Mouse (Mus musculus) intestine, postnatal 0 days (tissue): ENCODE data around the gene Csrp2. TPM values are rescaled to one million over a fixed set of nuclear protein-coding genes. Genes with fewer than 3 reads are reported as not detected.

Source experiments
- ATAC-seq: fragments of 200-750 bp; cut with Nextera tagmentation; 2 replicates; pipeline ENCODE4 v1.8.0; 2017; ENCODE audit warnings: mild to moderate bottlenecking, moderate TSS enrichment, moderate library complexity
- H3K27ac ChIP-seq: fragments of 300-500 bp; sonication (generic); 2 replicates; pipeline ENCODE4 v1.5.1; 2014; ENCODE audit warnings: mild to moderate bottlenecking, low read depth, low read length, moderate library complexity
- H3K27me3 ChIP-seq: fragments of 300-500 bp; sonication (generic); replicated peaks from 2 replicates; pipeline ENCODE4 v1.6.1; 2014; ENCODE audit warnings: low read length, mixed read lengths; ENCODE audit not compliant: control insufficient read depth, insufficient read depth
- H3K36me3 ChIP-seq: fragments of 300-500 bp; sonication (generic); 2 replicates; pipeline ENCODE4 v1.6.1; 2014; ENCODE audit warnings: mild to moderate bottlenecking, moderate library complexity; ENCODE audit not compliant: control insufficient read depth, insufficient read depth
- H3K4me1 ChIP-seq: fragments of 300-500 bp; sonication (generic); replicated peaks from 2 replicates; pipeline ENCODE4 v1.6.1; 2014; ENCODE audit warnings: antibody characterized with exemption, low read length, mixed read lengths; ENCODE audit not compliant: control insufficient read depth, insufficient read depth
- H3K4me2 ChIP-seq: fragments of 300-500 bp; sonication (generic); replicated peaks from 2 replicates; pipeline ENCODE4 v1.6.1; 2014; ENCODE audit warnings: low read depth, mild to moderate bottlenecking, moderate library complexity
- H3K4me3 ChIP-seq: fragments of 300-500 bp; sonication (generic); 2 replicates; pipeline ENCODE4 v1.5.1; 2014; ENCODE audit warnings: low read depth, low read length
- H3K9ac ChIP-seq: fragments of 300-500 bp; sonication (generic); 2 replicates; pipeline ENCODE4 v1.6.1; 2014; ENCODE audit warnings: mild to moderate bottlenecking, low read depth, low read length
- H3K9me3 ChIP-seq: fragments of 300-500 bp; sonication (generic); 2 replicates; pipeline ENCODE4 v1.6.1; 2016; ENCODE audit warnings: mixed run types; ENCODE audit not compliant: control insufficient read depth
- CTCF ChIP-seq: sonication (generic); IDR thresholded peaks from 2 replicates; pipeline ENCODE4 v1.5.1; 2016; ENCODE audit warnings: low read depth, mild to moderate bottlenecking, control low read depth, antibody characterized with exemption, moderate library complexity
- WGBS: fragments of 180-500 bp; shearing (Covaris S2); extraction: QIAGEN DNeasy Blood & Tissue Kit; methylation state at CpG from one replicate; pipeline ENCODE4 v1.1.7; 2014; 5-methylcytosine and 5-hydroxymethylcytosine counted together
- polyA plus RNA-seq: library from polyadenylated mRNA; unstranded; fragments of >200 nt; fragmentation: Nextera tagmentation; extraction: Ambion mirVana; gene quantifications from 2 replicates; pipeline ENCODE4 v1.2.1, GENCODE M21; 2015

Gene Csrp2
- polyA plus RNA-seq, 1 experiment from 2014 or later: 102 TPM

DNA sequence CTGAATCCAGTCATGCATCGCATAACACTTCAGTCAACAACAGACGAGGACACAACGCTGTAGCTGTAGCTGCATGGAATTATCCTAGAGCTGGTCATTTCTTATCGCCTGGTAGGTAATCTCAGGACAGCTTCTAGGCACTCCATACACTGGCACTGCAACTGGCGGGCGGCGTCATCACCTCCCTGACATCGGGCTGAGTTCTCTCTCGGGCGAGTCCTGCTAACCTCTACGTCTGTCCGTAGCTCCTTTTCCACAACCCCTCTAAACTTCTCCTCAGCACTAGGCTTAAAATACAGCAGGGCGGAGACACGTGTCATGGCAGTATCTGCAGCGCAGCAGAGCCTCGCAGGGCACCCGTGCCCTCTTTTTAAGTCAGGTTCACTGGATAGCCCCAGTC lies 67.1 kb downstream of the Csrp2 start:
- no peak overlapping the region for H3K9ac ChIP-seq
- H3K27me3 ChIP-seq: no peaks in the 10 kb centered on the region
- H3K27ac ChIP-seq: no peak overlapping the region
- H3K36me3 ChIP-seq: peaks cover 3% of the 10 kb centered on the region; the same call in 1 of the 2 replicates
- TF ChIP-seq CTCF: no peak
- 0 out of 2 replicates have a peak, but pooled peaks cover 5% of the 10 kb centered on the region for H3K4me1 ChIP-seq
- H3K4me2 ChIP-seq: no peak overlapping the region
- 91% methylated on average over 17 of the region's 17 CpGs for WGBS
- no peak for ATAC-seq
- H3K9me3 ChIP-seq: no peaks in the 10 kb centered on the region
- no peak overlapping the region for H3K4me3 ChIP-seq

Other genes starting within 250 kb of the Csrp2 start
- gene E2f7, start 174.3 kb upstream of the Csrp2 start, polyA plus RNA-seq: 4.2 and 6.7 TPM in 2 replicates
- gene Zdhhc17, start 90.4 kb downstream of the Csrp2 start, polyA plus RNA-seq: 5.4 and 5.9 TPM in 2 replicates
- gene Osbpl8, start 245.0 kb downstream of the Csrp2 start, polyA plus RNA-seq: 2.8 and 3.3 TPM in 2 replicates